Mouse (Mus musculus): ENCODE measurements at regions not wholly inside any gene's neighbourhood (a gene's known extent, or its start where the extent isn't known, plus 50 kb on each side); places are given as distances from the start of the nearest gene placed in this dataset.

- DNase-seq, result no peak
Observed at GRCm38 (mm10) chr12:16185431-16185923, 368.8 kb upstream of the Trib2 start.

DNA sequence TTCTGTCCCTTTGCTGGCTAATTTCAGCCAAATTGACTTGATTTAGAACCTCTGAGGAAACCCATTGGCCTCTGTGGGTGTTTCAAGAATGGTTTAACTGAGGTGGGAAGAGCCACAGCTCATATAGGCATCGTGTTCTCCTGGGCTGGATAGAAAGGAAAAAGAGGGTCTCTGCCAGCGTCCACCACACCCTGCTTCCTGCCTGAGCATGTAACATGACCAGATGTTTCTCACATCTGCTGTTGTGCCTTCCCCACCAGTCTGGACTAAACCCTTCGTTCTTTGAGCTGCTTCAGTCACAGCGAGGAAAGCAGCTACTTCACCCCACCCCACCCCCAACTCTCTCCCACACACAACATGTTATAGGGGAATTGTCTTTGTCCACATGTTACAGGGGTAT is 366.3 kb upstream of the Trib2 start:
- no peak for DNase-seq

GRCm38 (mm10) chr12:16181599-16181998 is 364.9 kb upstream of the Trib2 start:
- DNase-seq, result no peak

GRCm38 (mm10) chr12:16179897-16180296 is 363.2 kb upstream of the Trib2 start:
- DNase-seq, result no peak

DNA sequence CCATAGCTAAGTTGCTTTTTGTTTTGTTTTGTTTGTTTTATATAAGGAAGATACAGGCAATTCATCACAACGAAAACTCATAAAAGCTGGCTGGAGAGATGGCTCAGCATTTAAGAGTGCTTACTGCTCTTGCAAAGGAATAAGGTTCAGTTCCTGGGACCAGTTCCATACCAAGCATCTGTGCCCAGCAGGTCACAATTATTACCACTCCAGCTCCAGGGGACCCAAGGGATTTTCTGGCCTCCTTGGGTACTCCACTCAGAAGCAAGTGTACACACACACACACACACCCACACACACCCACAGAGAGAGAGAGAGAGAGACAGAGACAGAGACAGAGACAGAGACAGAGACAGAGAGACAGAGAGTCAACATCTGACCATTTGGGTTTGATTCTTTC is 359.6 kb upstream of the Trib2 start:
- no peak for DNase-seq

GRCm38 (mm10) chr12:16172176-16172575 is 355.5 kb upstream of the Trib2 start:
- DNase-seq, result no peak

GRCm38 (mm10) chr12:16171636-16172035 is 354.9 kb upstream of the Trib2 start:
- no peak for DNase-seq

GRCm38 (mm10) chr12:16169781-16170535 is 353.2 kb upstream of the Trib2 start:
- DNase-seq, result no peak

DNA sequence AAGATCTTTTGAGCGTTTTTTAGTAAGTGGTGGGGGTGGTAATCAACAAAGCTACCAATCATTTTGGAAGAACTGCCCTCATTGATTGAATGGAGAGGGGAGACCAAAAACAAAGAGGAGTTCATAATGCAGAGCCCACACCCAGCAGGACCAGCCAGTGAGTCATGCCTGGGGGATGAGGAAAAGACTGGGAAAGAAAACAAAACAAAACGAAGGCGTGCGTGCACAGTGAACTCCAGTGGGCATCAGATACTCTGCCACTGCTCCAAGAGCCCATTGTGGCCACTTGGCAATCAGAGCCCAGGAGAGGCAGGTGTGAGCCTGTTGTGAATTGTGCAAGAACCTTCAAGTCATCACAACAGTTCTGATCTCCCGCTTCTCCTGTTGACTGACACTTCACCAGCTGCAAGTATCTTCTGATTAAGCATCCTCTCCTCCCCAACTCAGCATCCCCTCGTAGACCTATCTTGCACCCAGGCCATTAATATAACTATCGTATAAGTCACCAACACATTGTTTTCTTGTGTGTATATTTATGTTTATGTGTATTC is 351.1 kb upstream of the Trib2 start:
- DNase-seq, result no peak

- DNase-seq, result no peak
Observed at GRCm38 (mm10) chr12:16165126-16165525, 348.4 kb upstream of the Trib2 start.

- no peak for DNase-seq
Observed at GRCm38 (mm10) chr12:16161947-16162346, 345.2 kb upstream of the Trib2 start.

DNA sequence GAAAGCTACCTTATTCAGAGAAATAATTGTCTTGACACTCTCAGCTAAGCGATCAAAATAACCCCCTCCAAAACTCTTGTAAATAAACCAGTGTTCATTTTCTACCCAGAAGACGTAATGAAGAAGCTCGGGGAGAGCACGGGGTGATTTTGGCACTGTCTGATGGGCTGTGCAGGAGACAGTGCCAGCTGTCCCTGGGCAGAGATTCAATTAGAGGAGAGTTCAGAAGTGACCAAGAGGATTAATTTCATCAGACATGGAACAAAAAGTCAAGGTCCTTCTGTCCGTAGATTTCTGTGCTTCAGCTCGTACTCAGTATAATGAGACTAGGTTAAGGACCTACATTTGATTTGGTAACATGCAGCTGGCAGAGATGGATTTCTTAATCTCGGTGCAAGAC is 341.2 kb upstream of the Trib2 start:
- DNase-seq, result peak; percentile 23

- DNase-seq, result peak; percentile 5
Observed at GRCm38 (mm10) chr12:16155791-16156558, 339.3 kb upstream of the Trib2 start.

- DNase-seq, result no peak
Observed at GRCm38 (mm10) chr12:16154256-16154655, 337.5 kb upstream of the Trib2 start.

GRCm38 (mm10) chr12:16152108-16152507 is 335.4 kb upstream of the Trib2 start:
- no peak for DNase-seq

- DNase-seq, result peak; percentile 3
Observed at GRCm38 (mm10) chr12:16151170-16151702, 334.5 kb upstream of the Trib2 start.

DNA sequence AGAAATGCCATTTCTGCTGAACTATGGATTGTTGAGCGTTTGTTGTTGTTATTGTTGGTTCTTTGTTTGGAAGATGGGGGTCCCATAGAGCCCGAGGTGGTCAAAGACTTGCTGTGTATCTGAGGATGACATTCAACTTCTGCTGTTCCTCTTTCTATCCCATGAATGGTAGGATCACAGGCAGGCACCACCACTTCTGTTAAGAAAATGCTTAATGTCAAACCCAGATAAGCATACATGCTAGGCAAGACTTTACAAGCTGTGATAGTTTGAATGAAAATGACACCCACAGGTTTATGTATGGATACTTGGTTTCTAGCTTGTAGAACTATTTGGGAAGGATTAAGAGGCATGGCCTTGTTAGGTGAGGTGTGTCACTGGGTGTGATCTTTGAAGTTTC is 330.2 kb upstream of the Trib2 start:
- DNase-seq, result no peak

- no peak for DNase-seq
Observed at GRCm38 (mm10) chr12:16145621-16146020, 328.9 kb upstream of the Trib2 start.

DNA sequence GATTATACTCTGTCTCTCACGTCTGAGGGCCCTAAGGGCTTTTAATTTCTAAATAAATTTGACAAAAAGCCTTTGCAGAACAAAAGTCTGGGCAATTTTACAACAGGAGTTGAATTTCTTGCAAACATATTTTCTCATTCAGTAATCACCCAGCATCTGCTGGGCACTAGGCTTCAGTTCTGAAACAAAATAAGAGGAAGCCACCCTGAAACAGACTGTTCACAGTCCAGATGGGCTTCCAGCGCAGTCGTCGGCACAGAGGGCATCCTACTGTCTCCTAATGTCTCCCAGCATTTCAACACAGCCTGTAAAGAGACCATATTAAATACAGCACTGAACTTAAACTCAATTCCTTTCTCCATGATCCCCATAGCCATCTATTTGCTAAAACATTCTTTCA is 324.5 kb upstream of the Trib2 start:
- no peak for DNase-seq

- no peak for DNase-seq
Observed at GRCm38 (mm10) chr12:16140511-16141110, 323.9 kb upstream of the Trib2 start.

DNA sequence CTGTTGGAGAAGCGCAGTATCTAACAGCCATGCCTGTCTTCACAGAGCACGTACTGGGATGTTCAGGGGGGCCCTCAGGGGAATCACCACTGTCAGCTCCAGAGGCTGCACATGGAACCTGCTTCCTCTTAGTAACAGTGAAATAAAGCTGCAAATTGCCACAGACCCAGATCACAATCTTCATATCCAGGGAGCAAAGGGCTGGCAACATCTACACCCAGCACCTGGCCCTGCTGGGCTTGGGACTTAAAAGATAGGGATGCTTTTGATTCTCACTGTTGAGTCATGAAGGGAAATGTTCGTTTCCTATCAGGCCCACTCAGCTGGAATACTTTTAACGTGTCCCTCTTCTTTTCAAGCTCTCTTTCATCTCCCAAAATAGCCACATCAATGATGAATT is 322.4 kb upstream of the Trib2 start:
- DNase-seq, result no peak

DNA sequence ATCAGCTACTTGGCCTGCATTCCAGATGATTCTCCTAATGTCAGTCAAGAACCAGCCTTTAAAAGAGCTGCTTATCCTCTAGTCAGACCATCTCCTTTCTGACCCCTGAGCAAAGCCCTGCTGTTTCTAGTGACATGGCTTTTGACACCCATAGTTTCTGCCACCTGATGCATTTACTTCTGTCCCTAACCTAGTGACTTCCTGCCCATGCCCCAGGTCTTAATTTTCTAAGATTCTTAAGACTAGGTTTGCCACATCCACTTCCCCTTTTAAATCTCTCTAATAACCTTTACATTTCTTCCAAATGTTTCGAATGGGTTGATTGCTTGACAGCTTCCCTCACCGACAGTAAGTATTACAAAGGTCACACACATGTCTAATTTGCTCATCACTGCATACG is 321.1 kb upstream of the Trib2 start:
- DNase-seq, result no peak

DNA sequence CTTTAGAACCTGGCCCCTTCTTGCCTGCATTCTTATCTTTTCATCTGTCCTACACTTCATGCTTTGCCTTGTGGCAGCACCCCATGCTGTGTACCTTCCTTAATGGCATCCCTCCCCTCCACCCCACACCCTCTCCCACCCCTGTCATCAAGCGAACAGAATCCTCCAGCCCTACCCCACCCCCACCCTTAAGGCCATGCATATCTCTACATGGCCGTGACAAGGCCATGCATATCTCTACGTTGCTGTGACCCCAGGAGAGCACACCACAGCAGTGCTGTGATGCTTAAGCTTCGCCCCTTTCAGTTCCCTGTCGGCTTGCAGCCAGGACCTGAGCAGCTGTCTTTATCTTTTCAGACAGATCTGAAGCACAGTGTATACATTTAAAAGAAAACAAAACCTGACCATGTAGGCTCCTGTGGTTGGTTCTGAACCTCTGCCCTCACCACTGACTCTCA is 319.5 kb upstream of the Trib2 start:
- no peak for DNase-seq

Measured in cerebellum, adult 11-12 months (tissue).